Mouse (Mus musculus) embryonic facial prominence, embryonic 13.5 days (tissue): ENCODE measurements around the gene Scoc. TPM values are rescaled to one million over a fixed set of nuclear protein-coding genes. Genes with fewer than 3 reads are reported as not detected.

Experiments
- ATAC-seq: fragments of 200-750 bp; cut with Nextera tagmentation; 2 replicates; pipeline ENCODE4 v1.8.0; 2017; ENCODE audit warnings: low read depth; ENCODE audit not compliant: insufficient number of reproducible peaks, insufficient read depth, low FRiP score, low TSS enrichment
- H3K27ac ChIP-seq: fragments of 300-500 bp; sonication (generic); 2 replicates; pipeline ENCODE4 v1.5.1; 2015; ENCODE audit warnings: moderate library complexity, mild to moderate bottlenecking, inconsistent platforms
- H3K27me3 ChIP-seq: fragments of 300-500 bp; sonication (generic); 2 replicates; pipeline ENCODE4 v1.6.1; 2015; ENCODE audit warnings: mild to moderate bottlenecking, inconsistent platforms
- H3K36me3 ChIP-seq: fragments of 300-500 bp; sonication (generic); 2 replicates; pipeline ENCODE4 v1.6.1; 2015; ENCODE audit warnings: mild to moderate bottlenecking, inconsistent platforms
- H3K4me1 ChIP-seq: fragments of 300-500 bp; sonication (generic); 2 replicates; pipeline ENCODE4 v1.6.1; 2015; ENCODE audit warnings: inconsistent platforms
- H3K4me2 ChIP-seq: fragments of 300-500 bp; sonication (generic); 2 replicates; pipeline ENCODE4 v1.6.1; 2015; ENCODE audit warnings: moderate library complexity, mild to moderate bottlenecking, inconsistent platforms
- H3K4me3 ChIP-seq: fragments of 300-500 bp; sonication (generic); 2 replicates; pipeline ENCODE4 v1.5.1; 2015; ENCODE audit warnings: mild to moderate bottlenecking, inconsistent platforms
- H3K9ac ChIP-seq: fragments of 300-500 bp; sonication (generic); 2 replicates; pipeline ENCODE4 v1.6.1; 2015; ENCODE audit warnings: mild to moderate bottlenecking, inconsistent platforms
- H3K9me3 ChIP-seq: fragments of 300-500 bp; sonication (generic); 2 replicates; pipeline ENCODE4 v1.6.1; 2016; ENCODE audit warnings: inconsistent platforms
- WGBS: fragments of 180-500 bp; shearing (Covaris S2); methylation state at CpG from one replicate; pipeline ENCODE4 v1.1.7; 2015; ENCODE audit warnings: mixed read lengths; 5-methylcytosine and 5-hydroxymethylcytosine counted together
- polyA plus RNA-seq: library from polyadenylated mRNA; unstranded; fragments of >200 nt; fragmentation: Nextera tagmentation; extraction: Ambion mirVana; gene quantifications from 2 replicates; pipeline ENCODE4 v1.2.1, GENCODE M21; 2015

Gene Scoc
- polyA plus RNA-seq, 1 experiment from 2014 or later, result 138 TPM

- no peak overlapping the region for H3K4me2 ChIP-seq
- no peaks in the 10 kb centered on the region for H3K27me3 ChIP-seq
- 81% methylated on average over 11 of the region's 11 CpGs for WGBS
- H3K4me1 ChIP-seq, result no peaks in the 10 kb centered on the region
- no peak overlapping the region for H3K27ac ChIP-seq
- no peaks in the 10 kb centered on the region for H3K9me3 ChIP-seq
- no peak for ATAC-seq
- no peak overlapping the region for H3K4me3 ChIP-seq
- no peaks in the 10 kb centered on the region for H3K36me3 ChIP-seq
- H3K9ac ChIP-seq, result no peak overlapping the region
Measured at GRCm38 (mm10) chr8:83426104-83426759, 32.0 kb downstream of the Scoc start.

GRCm38 (mm10) chr8:83425202-83425601 is 33.0 kb downstream of the Scoc start:
- H3K4me2 ChIP-seq, result no peak overlapping the region
- H3K27ac ChIP-seq, result no peak overlapping the region
- H3K9me3 ChIP-seq, result no peaks in the 10 kb centered on the region
- H3K36me3 ChIP-seq, result no peaks in the 10 kb centered on the region
- no peaks in the 10 kb centered on the region for H3K27me3 ChIP-seq
- ATAC-seq, result no peak
- WGBS, result 87% methylated on average over 6 of the region's 6 CpGs
- no peak overlapping the region for H3K9ac ChIP-seq
- H3K4me3 ChIP-seq, result no peak overlapping the region
- H3K4me1 ChIP-seq, result no peaks in the 10 kb centered on the region

- Histone ChIP-seq H3K4me3 (no peak overlapping the region), H3K4me1 (no peaks in the 10 kb centered on the region), H3K9me3 (no peaks in the 10 kb centered on the region), H3K4me2 (no peak overlapping the region), H3K27ac (no peak overlapping the region), H3K9ac (no peak overlapping the region), H3K36me3 (no peaks in the 10 kb centered on the region), H3K27me3 (no peaks in the 10 kb centered on the region)
- WGBS, result 74% methylated on average over 13 of the region's 13 CpGs
- ATAC-seq, result no peak
Measured at GRCm38 (mm10) chr8:83423032-83423825, 35.0 kb downstream of the Scoc start.

GRCm38 (mm10) chr8:83421354-83421753 is 36.8 kb downstream of the Scoc start:
- Histone ChIP-seq H3K4me1 (no peaks in the 10 kb centered on the region), H3K4me3 (no peak overlapping the region), H3K9me3 (no peaks in the 10 kb centered on the region), H3K27ac (no peak overlapping the region), H3K4me2 (no peak overlapping the region), H3K9ac (no peak overlapping the region), H3K36me3 (no peaks in the 10 kb centered on the region), H3K27me3 (no peaks in the 10 kb centered on the region)
- ATAC-seq, result no peak
- 93% methylated on average over 1 of the region's 1 CpGs for WGBS

GRCm38 (mm10) chr8:83418805-83419516 is 39.2 kb downstream of the Scoc start:
- Histone ChIP-seq H3K4me1 (no peaks in the 10 kb centered on the region), H3K9me3 (no peaks in the 10 kb centered on the region), H3K4me3 (no peak overlapping the region), H3K27ac (no peak overlapping the region), H3K9ac (no peak overlapping the region), H3K27me3 (no peaks in the 10 kb centered on the region), H3K4me2 (no peak overlapping the region), H3K36me3 (no peaks in the 10 kb centered on the region)
- WGBS, result 87% methylated on average over 11 of the region's 11 CpGs
- no peak for ATAC-seq

GRCm38 (mm10) chr8:83417970-83418369 is 40.2 kb downstream of the Scoc start:
- Histone ChIP-seq H3K9me3 (no peaks in the 10 kb centered on the region), H3K27ac (no peak overlapping the region), H3K36me3 (no peaks in the 10 kb centered on the region), H3K4me3 (no peak overlapping the region), H3K4me1 (no peaks in the 10 kb centered on the region), H3K9ac (no peak overlapping the region), H3K27me3 (no peaks in the 10 kb centered on the region), H3K4me2 (no peak overlapping the region)
- no peak for ATAC-seq
- WGBS, result 84% methylated on average over 6 of the region's 6 CpGs

- Histone ChIP-seq H3K36me3 (no peaks in the 10 kb centered on the region), H3K27me3 (no peaks in the 10 kb centered on the region), H3K9ac (no peak overlapping the region), H3K9me3 (no peaks in the 10 kb centered on the region), H3K4me2 (no peak overlapping the region), H3K4me1 (no peaks in the 10 kb centered on the region), H3K4me3 (no peak overlapping the region), H3K27ac (no peak overlapping the region)
- WGBS, result 94% methylated on average over 15 of the region's 15 CpGs
- no peak for ATAC-seq
Measured at GRCm38 (mm10) chr8:83416878-83417277, 41.3 kb downstream of the Scoc start.

GRCm38 (mm10) chr8:83408496-83408895 is 49.7 kb downstream of the Scoc start:
- Histone ChIP-seq H3K9me3 (no peaks in the 10 kb centered on the region), H3K36me3 (no peaks in the 10 kb centered on the region), H3K9ac (no peak overlapping the region), H3K27me3 (no peaks in the 10 kb centered on the region), H3K27ac (no peak overlapping the region), H3K4me3 (no peak overlapping the region), H3K4me2 (no peak overlapping the region), H3K4me1 (no peaks in the 10 kb centered on the region)
- no peak for ATAC-seq
- 84% methylated on average over 7 of the region's 7 CpGs for WGBS

GRCm38 (mm10) chr8:83406836-83407235 is 51.4 kb downstream of the Scoc start:
- no peak overlapping the region for H3K27ac ChIP-seq
- H3K4me1 ChIP-seq, result no peaks in the 10 kb centered on the region
- H3K9me3 ChIP-seq, result no peaks in the 10 kb centered on the region
- no peak overlapping the region for H3K4me2 ChIP-seq
- H3K4me3 ChIP-seq, result no peak overlapping the region
- no peaks in the 10 kb centered on the region for H3K27me3 ChIP-seq
- H3K9ac ChIP-seq, result no peak overlapping the region
- no peak for ATAC-seq
- WGBS, result 32% methylated on average over 6 of the region's 6 CpGs
- H3K36me3 ChIP-seq, result no peaks in the 10 kb centered on the region

- no peaks in the 10 kb centered on the region for H3K9me3 ChIP-seq
- H3K4me2 ChIP-seq, result no peak overlapping the region
- H3K4me1 ChIP-seq, result no peaks in the 10 kb centered on the region
- no peaks in the 10 kb centered on the region for H3K36me3 ChIP-seq
- H3K9ac ChIP-seq, result no peak overlapping the region
- ATAC-seq, result no peak
- no peak overlapping the region for H3K27ac ChIP-seq
- no peaks in the 10 kb centered on the region for H3K27me3 ChIP-seq
- no peak overlapping the region for H3K4me3 ChIP-seq
- WGBS, result 72% methylated on average over 10 of the region's 10 CpGs
Measured at GRCm38 (mm10) chr8:83405548-83405947, 52.6 kb downstream of the Scoc start.

- Histone ChIP-seq H3K27me3 (no peaks in the 10 kb centered on the region), H3K36me3 (no peaks in the 10 kb centered on the region), H3K9ac (no peak overlapping the region), H3K4me1 (no peaks in the 10 kb centered on the region), H3K9me3 (no peaks in the 10 kb centered on the region), H3K27ac (no peak overlapping the region), H3K4me2 (no peak overlapping the region), H3K4me3 (no peak overlapping the region)
- 75% methylated on average over 4 of the region's 4 CpGs for WGBS
- ATAC-seq, result no peak
Measured at GRCm38 (mm10) chr8:83397726-83398125, 60.5 kb downstream of the Scoc start.

GRCm38 (mm10) chr8:83396680-83397079 is 61.5 kb downstream of the Scoc start:
- H3K4me2 ChIP-seq, result no peak overlapping the region
- no peak overlapping the region for H3K27ac ChIP-seq
- no peaks in the 10 kb centered on the region for H3K36me3 ChIP-seq
- no peaks in the 10 kb centered on the region for H3K9me3 ChIP-seq
- H3K4me1 ChIP-seq, result no peaks in the 10 kb centered on the region
- WGBS, result 90% methylated on average over 6 of the region's 6 CpGs
- no peak overlapping the region for H3K9ac ChIP-seq
- no peak for ATAC-seq
- H3K4me3 ChIP-seq, result no peak overlapping the region
- no peaks in the 10 kb centered on the region for H3K27me3 ChIP-seq
